Mouse (Mus musculus): ENCODE data around the gene Snx30.

GRCm38 (mm10) chr4:59853155-59853554 lies 47.5 kb downstream of the Snx30 start:
- TF ChIP-seq POLR2A (IDR thresholded peaks at IDR 0.05; ENCODE audit: extremely low read depth, insufficient read depth, low read length): no peak
- TF ChIP-seq CTCF (IDR thresholded peaks at IDR 0.05; ENCODE audit: low read depth, low read length): no peak

Data from liver, adult 2 months (tissue).